In the genomic region with DNA sequence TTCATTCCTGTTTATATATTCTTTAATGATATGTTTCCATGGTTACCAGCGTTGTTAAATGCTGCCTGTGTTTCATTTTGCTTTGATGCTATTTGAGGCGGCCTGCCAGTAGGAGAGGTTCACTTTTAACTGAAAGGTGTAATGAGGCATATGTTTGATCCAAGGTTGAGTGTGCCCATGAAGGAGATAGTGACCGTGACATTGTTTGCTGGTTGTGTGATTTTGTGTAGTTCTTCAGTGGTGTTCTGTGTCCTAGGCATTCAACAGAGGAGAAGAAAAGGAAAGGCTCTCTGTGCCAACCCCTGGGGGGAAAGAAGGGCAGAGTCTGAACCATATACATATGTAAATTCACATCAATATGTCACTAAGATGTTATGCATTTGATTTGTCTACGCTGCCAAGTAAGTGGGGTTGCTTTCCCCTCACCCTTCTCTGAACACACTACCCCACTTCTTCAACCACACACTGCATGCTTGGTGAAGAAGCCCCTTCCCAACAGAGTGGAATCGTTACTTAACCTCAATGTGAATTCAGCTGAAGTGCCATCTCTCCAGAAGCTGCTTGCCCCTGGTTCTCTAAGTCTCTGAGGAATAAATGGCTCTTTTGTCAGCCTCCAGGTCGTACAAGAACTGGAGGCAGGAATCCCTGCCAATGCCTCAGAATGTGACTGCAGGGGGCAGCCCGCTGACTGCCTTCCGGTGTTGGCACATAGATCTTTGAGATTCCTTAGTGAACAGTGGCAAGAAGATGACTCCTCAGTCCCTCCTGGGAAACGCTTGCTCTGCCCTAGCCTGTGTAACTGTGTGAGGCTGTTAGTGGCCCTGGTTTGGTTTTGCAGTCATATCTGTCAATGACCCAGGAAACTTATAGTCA, we compare ENCODE assay signal across 15 mouse cellular contexts.
DNase-seq lines count a peak whose midpoint lies in the region; ATAC-seq and TF ChIP-seq lines count a peak whose summit lies in the region.
"Had no signal": no experiment of that assay in that cellular context is flagged by ENCODE, and none has a peak within 500 bp of the region (broad histone marks: within the 10 kb centered on the region; RNA-seq: fewer than 3 reads in every experiment).

No protein-coding gene starts in this region.

- TF ChIP-seq CTCF in lung, embryonic 14.5 days (IDR thresholded peaks at IDR 0.05; ENCODE audit: low read depth), result no peak
- TF ChIP-seq CTCF in lung, postnatal 0 days (IDR thresholded peaks at IDR 0.05), result no peak

- no peak overlapping the region for H3K9ac ChIP-seq in lung, embryonic 14.5 days
- H3K9ac ChIP-seq in lung, postnatal 0 days (replicated peaks; ENCODE audit: low read depth), result no peak overlapping the region
- H3K9ac ChIP-seq in forebrain, embryonic 13.5 days, result no peak overlapping the region
- H3K9ac ChIP-seq in hindbrain, embryonic 16.5 days (ENCODE audit: low read depth, low read length), result no peak overlapping the region
- H3K9ac ChIP-seq in neural tube, embryonic 15.5 days (replicated peaks), result no peak overlapping the region
- H3K9ac ChIP-seq in kidney, embryonic 14.5 days (ENCODE audit: low read depth, low read length), result no peak overlapping the region
- H3K9ac ChIP-seq: liver, embryonic 13.5 days had no signal

- H3K4me2 ChIP-seq in lung, embryonic 14.5 days, result no peak overlapping the region
- no peak overlapping the region for H3K4me2 ChIP-seq in lung, postnatal 0 days (replicated peaks; ENCODE audit: low read depth, low read length)
- peak overlapping the region; percentile 20; the same call in 1 of the 2 replicates for H3K4me2 ChIP-seq in forebrain, embryonic 13.5 days
- H3K4me2 ChIP-seq in hindbrain, embryonic 16.5 days (ENCODE audit: low read length), result no peak overlapping the region
- no peak overlapping the region for H3K4me2 ChIP-seq in neural tube, embryonic 15.5 days
- H3K4me2 ChIP-seq in kidney, embryonic 14.5 days (replicated peaks; ENCODE audit: low read depth, low read length), result no peak overlapping the region
- H3K4me2 ChIP-seq: heart, embryonic 11.5 days; liver, embryonic 13.5 days had no signal

- H3K4me1 ChIP-seq in lung, embryonic 14.5 days (ENCODE audit: insufficient read depth), result no peaks in the 10 kb centered on the region
- H3K4me1 ChIP-seq in lung, postnatal 0 days (ENCODE audit: insufficient read depth, low read depth, low read length), result no peaks in the 10 kb centered on the region
- H3K4me1 ChIP-seq in forebrain, embryonic 13.5 days, result peaks cover 11% of the 10 kb centered on the region
- H3K4me1 ChIP-seq in hindbrain, embryonic 16.5 days (ENCODE audit: control insufficient read depth, insufficient read depth, low read depth, low read length), result no peaks in the 10 kb centered on the region
- peaks cover 9% of the 10 kb centered on the region; the same call in 1 of the 2 replicates for H3K4me1 ChIP-seq in neural tube, embryonic 15.5 days
- no peaks in the 10 kb centered on the region for H3K4me1 ChIP-seq in kidney, embryonic 14.5 days (ENCODE audit: control insufficient read depth, insufficient read depth, low read length)
- H3K4me1 ChIP-seq: embryonic facial prominence, embryonic 10.5 days; liver, embryonic 13.5 days had no signal

- ATAC-seq in lung, embryonic 14.5 days (ENCODE audit: insufficient read depth), result no peak
- no peak for ATAC-seq in lung, postnatal 0 days
- peak; percentile 87 for ATAC-seq in forebrain, embryonic 13.5 days
- peak; percentile 93 for ATAC-seq in hindbrain, embryonic 16.5 days
- ATAC-seq in neural tube, embryonic 15.5 days (ENCODE audit: low FRiP score), result peak; percentile 38; the same call in 1 of the 2 replicates
- no peak for ATAC-seq in kidney, embryonic 14.5 days (ENCODE audit: low FRiP score, low TSS enrichment)
- ATAC-seq: CD4-positive, CD25-positive, alpha-beta regulatory T cell, adult 4 months had no signal

- 52% methylated on average over 9 of the region's 9 CpGs for WGBS in lung, embryonic 14.5 days
- 49% methylated on average over 9 of the region's 9 CpGs for WGBS in lung, postnatal 0 days
- WGBS in forebrain, embryonic 13.5 days, result 17% methylated on average over 9 of the region's 9 CpGs
- WGBS in hindbrain, embryonic 16.5 days, result 23% methylated on average over 9 of the region's 9 CpGs
- 36% methylated on average over 9 of the region's 9 CpGs for WGBS in neural tube, embryonic 15.5 days
- 65% methylated on average over 9 of the region's 9 CpGs for WGBS in kidney, embryonic 14.5 days

- H3K27ac ChIP-seq in lung, embryonic 14.5 days (ENCODE audit: low read depth), result no peak overlapping the region
- H3K27ac ChIP-seq in lung, postnatal 0 days (ENCODE audit: low read length), result no peak overlapping the region
- H3K27ac ChIP-seq in forebrain, embryonic 13.5 days, result peak overlapping the region; percentile 74
- no peak overlapping the region for H3K27ac ChIP-seq in hindbrain, embryonic 16.5 days (ENCODE audit: low read depth, low read length)
- no peak overlapping the region for H3K27ac ChIP-seq in neural tube, embryonic 15.5 days (replicated peaks)
- H3K27ac ChIP-seq in kidney, embryonic 14.5 days (ENCODE audit: low read depth, low read length), result no peak overlapping the region
- H3K27ac ChIP-seq: embryonic facial prominence, embryonic 10.5 days; liver, embryonic 13.5 days had no signal

- H3K9me3 ChIP-seq in lung, embryonic 14.5 days (ENCODE audit: low read depth, low read length), result no peaks in the 10 kb centered on the region; the same call in 1 of the 2 replicates
- no peaks in the 10 kb centered on the region for H3K9me3 ChIP-seq in lung, postnatal 0 days (ENCODE audit: low read length)
- H3K9me3 ChIP-seq in forebrain, embryonic 13.5 days (replicated peaks), result no peaks in the 10 kb centered on the region
- no peaks in the 10 kb centered on the region for H3K9me3 ChIP-seq in hindbrain, embryonic 16.5 days (ENCODE audit: control insufficient read depth, low read length)
- no peaks in the 10 kb centered on the region for H3K9me3 ChIP-seq in neural tube, embryonic 15.5 days (replicated peaks)
- no peaks in the 10 kb centered on the region for H3K9me3 ChIP-seq in kidney, embryonic 14.5 days (ENCODE audit: control insufficient read depth, low read length)
- H3K9me3 ChIP-seq: embryonic facial prominence, embryonic 10.5 days; liver, embryonic 13.5 days had no signal

- peak; percentile 19 for DNase-seq in lung, embryonic 14.5 days
- DNase-seq in lung, postnatal 0 days (ENCODE audit: low spot score), result no peak
- DNase-seq in testis, postnatal 14 days (ENCODE audit: low spot score), result no peak
- DNase-seq: adrenal gland, postnatal 36 days; gastrocnemius, postnatal 10 days; liver, embryonic 13.5 days; lung, postnatal 4 days; right cerebral cortex, postnatal 14 days had no signal

- no peak for TF ChIP-seq EP300 in lung, postnatal 0 days (IDR thresholded peaks at IDR 0.05)

- no peaks in the 10 kb centered on the region for H3K36me3 ChIP-seq in lung, embryonic 14.5 days (ENCODE audit: insufficient read depth)
- H3K36me3 ChIP-seq in lung, postnatal 0 days (ENCODE audit: insufficient read depth, low read length), result no peaks in the 10 kb centered on the region
- H3K36me3 ChIP-seq in forebrain, embryonic 13.5 days (ENCODE audit: poor library complexity, severe bottlenecking), result no peaks in the 10 kb centered on the region
- H3K36me3 ChIP-seq in hindbrain, embryonic 16.5 days (ENCODE audit: control insufficient read depth, insufficient read depth, low read length), result no peaks in the 10 kb centered on the region
- no peaks in the 10 kb centered on the region for H3K36me3 ChIP-seq in neural tube, embryonic 15.5 days
- no peaks in the 10 kb centered on the region for H3K36me3 ChIP-seq in kidney, embryonic 14.5 days (ENCODE audit: control insufficient read depth, insufficient read depth, low read length)
- H3K36me3 ChIP-seq: embryonic facial prominence, embryonic 10.5 days; liver, embryonic 13.5 days had no signal

- no peaks in the 10 kb centered on the region for H3K27me3 ChIP-seq in lung, embryonic 14.5 days (ENCODE audit: insufficient read depth, low read length)
- no peaks in the 10 kb centered on the region for H3K27me3 ChIP-seq in lung, postnatal 0 days (replicated peaks; ENCODE audit: insufficient read depth, low read length)
- H3K27me3 ChIP-seq in forebrain, embryonic 13.5 days, result no peaks in the 10 kb centered on the region
- no peaks in the 10 kb centered on the region for H3K27me3 ChIP-seq in hindbrain, embryonic 16.5 days (replicated peaks; ENCODE audit: control insufficient read depth, insufficient read depth, low read length)
- H3K27me3 ChIP-seq in neural tube, embryonic 15.5 days (replicated peaks), result no peaks in the 10 kb centered on the region
- no peaks in the 10 kb centered on the region for H3K27me3 ChIP-seq in kidney, embryonic 14.5 days (ENCODE audit: control insufficient read depth, insufficient read depth, low read length)
- H3K27me3 ChIP-seq: liver, embryonic 13.5 days had no signal

- no peak overlapping the region for H3K4me3 ChIP-seq in lung, embryonic 14.5 days (ENCODE audit: low read depth, low read length)
- no peak overlapping the region for H3K4me3 ChIP-seq in lung, postnatal 0 days (ENCODE audit: low read depth, low read length)
- no peak overlapping the region for H3K4me3 ChIP-seq in forebrain, embryonic 13.5 days
- H3K4me3 ChIP-seq in hindbrain, embryonic 16.5 days (ENCODE audit: low read length), result no peak overlapping the region
- no peak overlapping the region for H3K4me3 ChIP-seq in neural tube, embryonic 15.5 days (replicated peaks)
- no peak overlapping the region for H3K4me3 ChIP-seq in kidney, embryonic 14.5 days (ENCODE audit: low read length)
- H3K4me3 ChIP-seq: embryonic facial prominence, embryonic 10.5 days; liver, embryonic 13.5 days had no signal

Comparison
In these comparisons a context has a peak if more than half of its experiments do, and no peak if none do; other contexts are left out.
1. ATAC-seq: peak in forebrain, embryonic 13.5 days (single experiment), hindbrain, embryonic 16.5 days (single experiment) and neural tube, embryonic 15.5 days (single experiment); none in lung, embryonic 14.5 days (single experiment), lung, postnatal 0 days (single experiment) and kidney, embryonic 14.5 days (single experiment).